Mouse (Mus musculus) hindbrain, embryonic 11.5 days (tissue): ENCODE measurements around the gene Snx12. TPM values are rescaled to one million over a fixed set of nuclear protein-coding genes. Genes with fewer than 3 reads are reported as not detected.

Source experiments
- ATAC-seq: fragments of 200-750 bp; cut with Nextera tagmentation; 2 replicates; pipeline ENCODE4 v1.8.0; 2017; ENCODE audit warnings: mild to moderate bottlenecking, moderate TSS enrichment, moderate library complexity; ENCODE audit not compliant: low FRiP score
- DNase-seq: peaks from one replicate; pipeline ENCODE4 v3.0.0-alpha.2; 2015; ENCODE audit warnings: low spot score
- H3K27ac ChIP-seq: fragments of 300-500 bp; sonication (generic); 2 replicates; pipeline ENCODE4 v1.5.1; 2014; ENCODE audit warnings: mild to moderate bottlenecking, low read depth, low read length
- H3K27me3 ChIP-seq: fragments of 300-500 bp; sonication (generic); 2 replicates; pipeline ENCODE4 v1.6.1; 2014; ENCODE audit warnings: mild to moderate bottlenecking, low read length, moderate library complexity, mixed read lengths; ENCODE audit not compliant: control insufficient read depth, insufficient read depth
- H3K36me3 ChIP-seq: fragments of 300-500 bp; sonication (generic); 2 replicates; pipeline ENCODE4 v1.6.1; 2014; ENCODE audit warnings: mild to moderate bottlenecking, low read length, moderate library complexity, mixed read lengths; ENCODE audit not compliant: control insufficient read depth, insufficient read depth
- H3K4me1 ChIP-seq: fragments of 300-500 bp; sonication (generic); replicated peaks from 2 replicates; pipeline ENCODE4 v1.6.1; 2014; ENCODE audit warnings: low read length, mixed read lengths; ENCODE audit not compliant: control insufficient read depth, insufficient read depth
- H3K4me2 ChIP-seq: fragments of 300-500 bp; sonication (generic); replicated peaks from 2 replicates; pipeline ENCODE4 v1.6.1; 2014; ENCODE audit warnings: mild to moderate bottlenecking, low read depth, low read length
- H3K4me3 ChIP-seq: fragments of 300-500 bp; sonication (generic); 2 replicates; pipeline ENCODE4 v1.5.1; 2014; ENCODE audit warnings: low read depth, low read length
- H3K9ac ChIP-seq: fragments of 300-500 bp; sonication (generic); 2 replicates; pipeline ENCODE4 v1.6.1; 2014; ENCODE audit warnings: low read depth, low read length
- H3K9me3 ChIP-seq: fragments of 300-500 bp; sonication (generic); 2 replicates; pipeline ENCODE4 v1.6.1; 2016; ENCODE audit warnings: low read length; ENCODE audit not compliant: control insufficient read depth
- WGBS: fragments of 180-500 bp; shearing (Covaris S2); extraction: QIAGEN DNeasy Blood & Tissue Kit; methylation state at CpG from one replicate; pipeline ENCODE4 v1.1.7; 2014; 5-methylcytosine and 5-hydroxymethylcytosine counted together
- polyA plus RNA-seq: library from polyadenylated mRNA; unstranded; fragments of >200 nt; fragmentation: Nextera tagmentation; extraction: Ambion mirVana; gene quantifications from 2 replicates; pipeline ENCODE4 v1.2.1, GENCODE M21; 2014

The Snx12 gene
- polyA plus RNA-seq, 1 experiment from 2014 or later, result 63.6 TPM

- ATAC-seq, result no peak
- H3K9ac ChIP-seq, result no peak overlapping the region
- H3K4me1 ChIP-seq, result no peaks in the 10 kb centered on the region
- H3K36me3 ChIP-seq, result no peaks in the 10 kb centered on the region
- H3K27ac ChIP-seq, result no peak overlapping the region
- no peak overlapping the region for H3K4me2 ChIP-seq
- H3K27me3 ChIP-seq, result 0 out of 2 replicates have a peak, but pooled peaks cover 2% of the 10 kb centered on the region
- no peaks in the 10 kb centered on the region for H3K9me3 ChIP-seq
- no peak overlapping the region for H3K4me3 ChIP-seq
- 96% methylated on average over 3 of the region's 3 CpGs for WGBS
- no peak for DNase-seq
Measured at GRCm38 (mm10) chrX:101162532-101162931, 59.8 kb downstream of the Snx12 start.

DNA sequence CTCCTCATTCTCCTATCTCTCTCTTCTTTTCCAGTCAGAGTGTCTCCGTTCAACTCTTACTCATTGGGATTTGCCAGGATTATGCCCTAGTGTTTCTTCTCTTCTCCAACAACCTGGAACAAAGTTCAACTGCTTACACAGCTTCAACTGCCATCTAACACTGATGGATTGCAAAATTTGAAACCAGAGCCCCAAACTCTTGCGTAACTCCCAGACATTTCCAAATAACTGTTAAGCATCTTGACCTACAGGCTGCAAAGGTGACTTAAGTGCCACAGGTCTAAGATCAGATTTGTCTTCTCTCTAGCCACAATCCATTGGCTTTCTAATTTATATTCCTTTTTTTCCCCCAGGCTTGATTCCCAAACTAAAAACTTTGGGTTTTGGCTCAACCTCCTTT is 64.9 kb downstream of the Snx12 start:
- Histone ChIP-seq H3K4me2 (no peak overlapping the region), H3K4me3 (no peak overlapping the region), H3K4me1 (no peaks in the 10 kb centered on the region), H3K27ac (no peak overlapping the region), H3K9ac (no peak overlapping the region), H3K27me3 (no peaks in the 10 kb centered on the region), H3K36me3 (no peaks in the 10 kb centered on the region), H3K9me3 (no peaks in the 10 kb centered on the region)
- ATAC-seq (no peak), DNase-seq (no peak)
- 90% methylated on average over 2 of the region's 2 CpGs for WGBS

GRCm38 (mm10) chrX:101156369-101156768 is 66.0 kb downstream of the Snx12 start:
- no peak overlapping the region for H3K4me2 ChIP-seq
- no peak overlapping the region for H3K4me3 ChIP-seq
- WGBS, result 38% methylated on average over 5 of the region's 5 CpGs
- H3K4me1 ChIP-seq, result no peaks in the 10 kb centered on the region
- no peak overlapping the region for H3K9ac ChIP-seq
- no peak overlapping the region for H3K27ac ChIP-seq
- DNase-seq, result no peak
- no peaks in the 10 kb centered on the region for H3K27me3 ChIP-seq
- no peaks in the 10 kb centered on the region for H3K9me3 ChIP-seq
- ATAC-seq, result no peak
- H3K36me3 ChIP-seq, result no peaks in the 10 kb centered on the region

GRCm38 (mm10) chrX:101147506-101147905 is 74.9 kb downstream of the Snx12 start:
- Histone ChIP-seq H3K27ac (no peak overlapping the region), H3K9ac (no peak overlapping the region), H3K27me3 (no peaks in the 10 kb centered on the region), H3K9me3 (no peaks in the 10 kb centered on the region), H3K4me3 (no peak overlapping the region), H3K4me2 (no peak overlapping the region), H3K36me3 (no peaks in the 10 kb centered on the region), H3K4me1 (no peaks in the 10 kb centered on the region)
- ATAC-seq (no peak), DNase-seq (no peak)
- 72% methylated on average over 5 of the region's 5 CpGs for WGBS

GRCm38 (mm10) chrX:101131992-101132791 is 90.2 kb downstream of the Snx12 start:
- Histone ChIP-seq H3K9ac (no peak overlapping the region), H3K4me1 (no peaks in the 10 kb centered on the region), H3K9me3 (no peaks in the 10 kb centered on the region), H3K4me2 (no peak overlapping the region), H3K27me3 (no peaks in the 10 kb centered on the region), H3K4me3 (no peak overlapping the region), H3K27ac (no peak overlapping the region), H3K36me3 (no peaks in the 10 kb centered on the region)
- DNase-seq (peak; percentile 50), ATAC-seq (no peak; the same call in 1 of the 2 replicates)
- 44% methylated on average over 12 of the region's 12 CpGs for WGBS

DNA sequence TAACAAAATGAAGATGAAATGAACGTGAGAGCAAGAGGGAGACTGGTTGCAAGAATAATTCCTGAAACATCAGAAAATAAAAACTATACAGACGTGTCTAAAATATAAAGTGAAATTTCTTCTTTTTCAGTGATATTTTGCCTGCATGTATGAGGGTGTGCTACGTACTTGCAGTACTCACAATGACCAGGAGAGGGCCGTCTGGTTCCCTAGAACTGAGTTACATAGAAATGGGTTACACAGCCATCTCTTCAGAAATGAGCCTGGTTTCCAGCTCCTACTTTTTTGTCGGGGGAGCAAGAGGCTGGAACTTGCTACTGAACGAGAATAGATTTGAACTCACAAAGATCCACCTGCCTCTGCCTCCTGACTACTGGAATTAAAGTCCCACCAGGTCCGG is 91.4 kb downstream of the Snx12 start:
- Histone ChIP-seq H3K4me2 (no peak overlapping the region), H3K27me3 (no peaks in the 10 kb centered on the region), H3K36me3 (no peaks in the 10 kb centered on the region), H3K9me3 (no peaks in the 10 kb centered on the region), H3K27ac (no peak overlapping the region), H3K4me1 (no peaks in the 10 kb centered on the region), H3K4me3 (no peak overlapping the region), H3K9ac (no peak overlapping the region)
- DNase-seq (peak; percentile 68), ATAC-seq (no peak)
- WGBS, result 22% methylated on average over 7 of the region's 7 CpGs

DNA sequence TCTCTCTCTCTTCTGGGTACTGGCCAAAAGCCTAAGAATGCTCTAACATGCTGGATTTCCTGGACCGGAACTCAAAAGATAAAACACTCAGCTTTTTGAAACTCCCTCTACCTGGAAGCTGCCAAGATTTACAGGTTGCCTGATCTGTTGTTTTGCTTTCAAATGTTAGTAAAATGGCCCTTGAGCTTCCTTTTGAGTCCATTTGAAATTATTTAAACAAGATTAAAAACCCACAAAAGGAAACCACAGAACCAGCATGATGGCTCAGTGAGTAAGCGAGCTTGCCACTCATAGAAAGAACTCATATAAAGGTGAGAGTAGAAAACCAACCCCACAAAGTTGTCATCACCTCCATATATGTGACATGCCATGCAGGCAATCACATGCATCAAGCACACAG is 93.8 kb downstream of the Snx12 start:
- no peak overlapping the region for H3K9ac ChIP-seq
- no peak overlapping the region for H3K27ac ChIP-seq
- no peaks in the 10 kb centered on the region for H3K27me3 ChIP-seq
- no peak for ATAC-seq
- no peaks in the 10 kb centered on the region for H3K4me1 ChIP-seq
- no peak overlapping the region for H3K4me3 ChIP-seq
- no peaks in the 10 kb centered on the region for H3K9me3 ChIP-seq
- no peak for DNase-seq
- H3K36me3 ChIP-seq, result no peaks in the 10 kb centered on the region
- H3K4me2 ChIP-seq, result no peak overlapping the region
- WGBS, result 87% methylated on average over 2 of the region's 2 CpGs

- DNase-seq, result no peak
- no peak overlapping the region for H3K9ac ChIP-seq
- whole genome bisulfite sequencing, result 91% methylated on average over 2 of the region's 2 CpGs
- no peak overlapping the region for H3K4me3 ChIP-seq
- H3K27ac ChIP-seq, result no peak overlapping the region
- H3K9me3 ChIP-seq, result no peaks in the 10 kb centered on the region
- no peaks in the 10 kb centered on the region for H3K4me1 ChIP-seq
- H3K4me2 ChIP-seq, result no peak overlapping the region
- no peak for ATAC-seq
- no peaks in the 10 kb centered on the region for H3K36me3 ChIP-seq
- no peaks in the 10 kb centered on the region for H3K27me3 ChIP-seq
Measured at GRCm38 (mm10) chrX:101126977-101127376, 95.4 kb downstream of the Snx12 start.

- no peak overlapping the region for H3K9ac ChIP-seq
- H3K4me3 ChIP-seq, result no peak overlapping the region
- H3K27me3 ChIP-seq, result no peaks in the 10 kb centered on the region
- H3K36me3 ChIP-seq, result no peaks in the 10 kb centered on the region
- no peak overlapping the region for H3K27ac ChIP-seq
- 75% methylated on average over 7 of the region's 7 CpGs for WGBS
- DNase-seq (no peak), ATAC-seq (no peak)
- no peaks in the 10 kb centered on the region for H3K4me1 ChIP-seq
- H3K4me2 ChIP-seq, result no peak overlapping the region
- H3K9me3 ChIP-seq, result no peaks in the 10 kb centered on the region
Measured at GRCm38 (mm10) chrX:101126474-101126955, 95.8 kb downstream of the Snx12 start.
